Mouse (Mus musculus): Measurements from ENCODE around the gene Dll3. TPM values are rescaled to one million over a fixed set of nuclear protein-coding genes. Genes with fewer than 3 reads are reported as not detected.

Gene Dll3
- polyA plus RNA-seq, 1 experiment from 2014 or later, result 21.8 TPM

Other genes with a start within 250 kb of the Dll3 start
- 0.39 and 0.91 TPM in 2 replicates for gene Fcgbp, start 231.0 kb downstream of the Dll3 start, polyA plus RNA-seq (2014; fragmentation: Nextera tagmentation; extraction: Ambion mirVana)
- 0.08 and 0.15 TPM in 2 replicates for gene 9530053A07Rik, start 172.8 kb downstream of the Dll3 start, polyA plus RNA-seq (2014; fragmentation: Nextera tagmentation; extraction: Ambion mirVana)
- gene Fbl, start 132.5 kb downstream of the Dll3 start, polyA plus RNA-seq (2014; fragmentation: Nextera tagmentation; extraction: Ambion mirVana), result 22.2 and 25.3 TPM in 2 replicates
- 13.6 and 13.9 TPM in 2 replicates for gene Dyrk1b, start 122.8 kb downstream of the Dll3 start, polyA plus RNA-seq (2014; fragmentation: Nextera tagmentation; extraction: Ambion mirVana)
- gene Eid2, start 34.4 kb downstream of the Dll3 start, polyA plus RNA-seq (2014; fragmentation: Nextera tagmentation; extraction: Ambion mirVana), result 7.8 and 7.9 TPM in 2 replicates
- 33.5 and 33.9 TPM in 2 replicates for gene Eid2b, start 24.5 kb downstream of the Dll3 start, polyA plus RNA-seq (2014; fragmentation: Nextera tagmentation; extraction: Ambion mirVana)
- gene Selenov, start 11.1 kb downstream of the Dll3 start, polyA plus RNA-seq (2014; fragmentation: Nextera tagmentation; extraction: Ambion mirVana), result 0.70 and 1.5 TPM in 2 replicates
- gene Timm50, start 9.8 kb upstream of the Dll3 start, polyA plus RNA-seq (2014; fragmentation: Nextera tagmentation; extraction: Ambion mirVana), result 132 and 139 TPM in 2 replicates
- 77.1 and 87.1 TPM in 2 replicates for gene Supt5, start 36.5 kb upstream of the Dll3 start, polyA plus RNA-seq (2014; fragmentation: Nextera tagmentation; extraction: Ambion mirVana)
- 498 and 551 TPM in 2 replicates for gene Rps16, start 48.4 kb upstream of the Dll3 start, polyA plus RNA-seq (2014; fragmentation: Nextera tagmentation; extraction: Ambion mirVana)
- gene Plekhg2, start 70.4 kb upstream of the Dll3 start, polyA plus RNA-seq (2014; fragmentation: Nextera tagmentation; extraction: Ambion mirVana), result 15.9 and 23.5 TPM in 2 replicates
- gene Zfp36, start 78.0 kb upstream of the Dll3 start, polyA plus RNA-seq (2014; fragmentation: Nextera tagmentation; extraction: Ambion mirVana), result 2.6 and 3.7 TPM in 2 replicates
- gene Med29, start 90.5 kb upstream of the Dll3 start, polyA plus RNA-seq (2014; fragmentation: Nextera tagmentation; extraction: Ambion mirVana), result 38.3 and 42.2 TPM in 2 replicates
- 81.9 and 87.2 TPM in 2 replicates for gene Paf1, start 90.7 kb upstream of the Dll3 start, polyA plus RNA-seq (2014; fragmentation: Nextera tagmentation; extraction: Ambion mirVana)
- 1.8 and 3.9 TPM in 2 replicates for gene Gmfg, start 135.2 kb upstream of the Dll3 start, polyA plus RNA-seq (2014; fragmentation: Nextera tagmentation; extraction: Ambion mirVana)
- gene Lrfn1, start 149.7 kb upstream of the Dll3 start, polyA plus RNA-seq (2014; fragmentation: Nextera tagmentation; extraction: Ambion mirVana), result 18.8 and 23.4 TPM in 2 replicates
- gene Ifnl2, start 208.2 kb upstream of the Dll3 start, polyA plus RNA-seq (2014; fragmentation: Nextera tagmentation; extraction: Ambion mirVana), result not detected in 2 replicates
- not detected in 2 replicates for gene Ifnl3, start 220.6 kb upstream of the Dll3 start, polyA plus RNA-seq (2014; fragmentation: Nextera tagmentation; extraction: Ambion mirVana)
- gene Sycn, start 238.6 kb upstream of the Dll3 start, polyA plus RNA-seq (2014; fragmentation: Nextera tagmentation; extraction: Ambion mirVana), result not detected in 2 replicates
- 0.17 TPM in 1 of 2 replicates, not detected in the other for gene Nccrp1, start 245.0 kb upstream of the Dll3 start, polyA plus RNA-seq (2014; fragmentation: Nextera tagmentation; extraction: Ambion mirVana)

Measured in neural tube, embryonic 14.5 days (tissue).